Mouse (Mus musculus) embryonic facial prominence, embryonic 13.5 days (tissue): ENCODE measurements around the gene Plcb1. TPM values are rescaled to one million over a fixed set of nuclear protein-coding genes. Genes with fewer than 3 reads are reported as not detected.

Experiments used
- ATAC-seq: fragments of 200-750 bp; cut with Nextera tagmentation; 2 replicates; pipeline ENCODE4 v1.8.0; 2017; ENCODE audit warnings: low read depth; ENCODE audit not compliant: insufficient number of reproducible peaks, insufficient read depth, low FRiP score, low TSS enrichment
- H3K27ac ChIP-seq: fragments of 300-500 bp; sonication (generic); 2 replicates; pipeline ENCODE4 v1.5.1; 2015; ENCODE audit warnings: moderate library complexity, mild to moderate bottlenecking, inconsistent platforms
- H3K27me3 ChIP-seq: fragments of 300-500 bp; sonication (generic); 2 replicates; pipeline ENCODE4 v1.6.1; 2015; ENCODE audit warnings: mild to moderate bottlenecking, inconsistent platforms
- H3K36me3 ChIP-seq: fragments of 300-500 bp; sonication (generic); 2 replicates; pipeline ENCODE4 v1.6.1; 2015; ENCODE audit warnings: mild to moderate bottlenecking, inconsistent platforms
- H3K4me1 ChIP-seq: fragments of 300-500 bp; sonication (generic); 2 replicates; pipeline ENCODE4 v1.6.1; 2015; ENCODE audit warnings: inconsistent platforms
- H3K4me2 ChIP-seq: fragments of 300-500 bp; sonication (generic); 2 replicates; pipeline ENCODE4 v1.6.1; 2015; ENCODE audit warnings: moderate library complexity, mild to moderate bottlenecking, inconsistent platforms
- H3K4me3 ChIP-seq: fragments of 300-500 bp; sonication (generic); 2 replicates; pipeline ENCODE4 v1.5.1; 2015; ENCODE audit warnings: mild to moderate bottlenecking, inconsistent platforms
- H3K9ac ChIP-seq: fragments of 300-500 bp; sonication (generic); 2 replicates; pipeline ENCODE4 v1.6.1; 2015; ENCODE audit warnings: mild to moderate bottlenecking, inconsistent platforms
- H3K9me3 ChIP-seq: fragments of 300-500 bp; sonication (generic); 2 replicates; pipeline ENCODE4 v1.6.1; 2016; ENCODE audit warnings: inconsistent platforms
- WGBS: fragments of 180-500 bp; shearing (Covaris S2); methylation state at CpG from one replicate; pipeline ENCODE4 v1.1.7; 2015; ENCODE audit warnings: mixed read lengths; 5-methylcytosine and 5-hydroxymethylcytosine counted together
- polyA plus RNA-seq: library from polyadenylated mRNA; unstranded; fragments of >200 nt; fragmentation: Nextera tagmentation; extraction: Ambion mirVana; gene quantifications from 2 replicates; pipeline ENCODE4 v1.2.1, GENCODE M21; 2015

Plcb1 gene
- polyA plus RNA-seq, 1 experiment from 2014 or later: 18.3 TPM

GRCm38 (mm10) chr2:135503998-135504354 lies 718.1 kb downstream of the Plcb1 start:
- H3K36me3 ChIP-seq: no peaks in the 10 kb centered on the region
- no peak for ATAC-seq
- H3K9ac ChIP-seq: no peak overlapping the region
- no peak overlapping the region for H3K27ac ChIP-seq
- H3K27me3 ChIP-seq: no peaks in the 10 kb centered on the region
- H3K4me1 ChIP-seq: no peaks in the 10 kb centered on the region
- no peak overlapping the region for H3K4me2 ChIP-seq
- H3K9me3 ChIP-seq: no peaks in the 10 kb centered on the region
- no peak overlapping the region for H3K4me3 ChIP-seq

GRCm38 (mm10) chr2:135507111-135507510 lies 721.2 kb downstream of the Plcb1 start:
- no peak overlapping the region for H3K4me3 ChIP-seq
- no peak overlapping the region for H3K4me2 ChIP-seq
- 64% methylated on average over 1 of the region's 1 CpGs for WGBS
- no peak overlapping the region for H3K27ac ChIP-seq
- ATAC-seq: no peak
- no peaks in the 10 kb centered on the region for H3K27me3 ChIP-seq
- no peak overlapping the region for H3K9ac ChIP-seq
- H3K9me3 ChIP-seq: no peaks in the 10 kb centered on the region
- H3K4me1 ChIP-seq: no peaks in the 10 kb centered on the region
- H3K36me3 ChIP-seq: no peaks in the 10 kb centered on the region

- no peaks in the 10 kb centered on the region for H3K9me3 ChIP-seq
- H3K36me3 ChIP-seq: no peaks in the 10 kb centered on the region
- H3K4me3 ChIP-seq: no peak overlapping the region
- no peaks in the 10 kb centered on the region for H3K4me1 ChIP-seq
- ATAC-seq: no peak
- H3K27me3 ChIP-seq: no peaks in the 10 kb centered on the region
- H3K9ac ChIP-seq: no peak overlapping the region
- H3K27ac ChIP-seq: no peak overlapping the region
- H3K4me2 ChIP-seq: no peak overlapping the region
- 67% methylated on average over 2 of the region's 2 CpGs for WGBS
Measured at GRCm38 (mm10) chr2:135518956-135519355, 733.1 kb downstream of the Plcb1 start.

Other genes with a start within 250 kb of the Plcb1 start
- 0.12 and 0.13 TPM in 2 replicates for gene Hao1, start 231.7 kb upstream of the Plcb1 start, polyA plus RNA-seq
- gene Tmx4, start 141.9 kb upstream of the Plcb1 start, polyA plus RNA-seq: 18.1 and 21.8 TPM in 2 replicates